Mouse (Mus musculus) 3134 (cell line): ENCODE measurements around the gene Shoc2.

Experiments
- DNase-seq: peaks from one replicate; pipeline ENCODE4 v3.0.0-alpha.2; 2011; ENCODE audit warnings: low spot score; ENCODE audit not compliant: insufficient read length; ENCODE audit errors: extremely low read depth

Shoc2 gene

GRCm38 (mm10) chr19:54081303-54081702 lies 137.2 kb downstream of the Shoc2 start:
- DNase-seq: no peak

GRCm38 (mm10) chr19:54081716-54082165 lies 137.6 kb downstream of the Shoc2 start:
- DNase-seq: no peak
